Mouse (Mus musculus): ENCODE measurements around the gene Gm21775.
"Not testable (repeated sequence)": the region's sequence is repeated elsewhere in the genome, so short reads cannot be mapped to it uniquely, and the experiment has no call there.

Gene Gm21775

DNA sequence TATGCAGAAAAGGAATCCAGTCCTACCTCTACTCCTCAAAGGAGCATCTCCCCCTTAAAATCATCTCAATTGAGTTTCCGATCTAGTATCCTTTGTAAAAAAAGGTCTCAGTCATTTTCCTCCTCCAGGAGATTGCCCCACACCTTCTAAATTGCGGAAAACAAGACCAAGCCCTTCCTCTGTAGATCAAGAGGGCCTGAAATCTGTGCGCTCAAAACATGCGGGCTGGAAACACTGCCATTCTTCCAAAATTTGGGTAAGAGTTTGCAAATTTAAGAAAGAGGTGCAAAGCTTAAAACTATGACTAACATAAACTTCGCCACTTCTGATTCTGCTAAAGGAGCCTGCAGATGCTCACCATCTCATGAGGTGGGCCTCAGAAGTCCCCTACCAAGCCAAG, at the start of gene Gm21775:
Gene Gm21775, plus strand, starts transcription at position 301 of the 400 bp plus-strand sequence.
- not testable (repeated sequence) for DNase-seq (ENCODE audit: low read depth)

DNA sequence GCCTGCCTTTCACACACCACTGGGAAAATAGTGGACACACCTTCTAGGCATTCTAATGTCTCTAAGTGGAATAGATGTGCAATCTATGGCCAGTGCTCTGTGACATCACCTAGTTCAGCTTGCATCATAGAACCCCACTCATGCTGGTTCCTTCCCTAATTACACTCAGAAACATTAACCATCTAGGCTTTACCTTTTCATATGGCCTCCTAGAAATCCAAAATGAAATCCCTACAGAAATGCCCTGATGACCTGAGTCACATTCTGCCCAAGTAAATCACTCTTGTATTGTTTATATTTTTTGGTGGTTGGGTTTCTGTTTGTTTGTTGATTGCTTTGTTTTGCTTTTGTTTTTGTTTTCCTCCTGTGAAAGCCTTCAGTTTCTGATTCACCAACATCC, 17.3 kb upstream of the Gm21775 start, which contains the start of gene Gm20737:
Gene Gm20737, minus strand, starts transcription at position 101 of the 400 bp plus-strand sequence.
- not testable (repeated sequence) for DNase-seq (ENCODE audit: low read depth)

Measured in 416B (cell line).